Comparison of ENCODE assay signal across 8 mouse cellular contexts in the genomic region with DNA sequence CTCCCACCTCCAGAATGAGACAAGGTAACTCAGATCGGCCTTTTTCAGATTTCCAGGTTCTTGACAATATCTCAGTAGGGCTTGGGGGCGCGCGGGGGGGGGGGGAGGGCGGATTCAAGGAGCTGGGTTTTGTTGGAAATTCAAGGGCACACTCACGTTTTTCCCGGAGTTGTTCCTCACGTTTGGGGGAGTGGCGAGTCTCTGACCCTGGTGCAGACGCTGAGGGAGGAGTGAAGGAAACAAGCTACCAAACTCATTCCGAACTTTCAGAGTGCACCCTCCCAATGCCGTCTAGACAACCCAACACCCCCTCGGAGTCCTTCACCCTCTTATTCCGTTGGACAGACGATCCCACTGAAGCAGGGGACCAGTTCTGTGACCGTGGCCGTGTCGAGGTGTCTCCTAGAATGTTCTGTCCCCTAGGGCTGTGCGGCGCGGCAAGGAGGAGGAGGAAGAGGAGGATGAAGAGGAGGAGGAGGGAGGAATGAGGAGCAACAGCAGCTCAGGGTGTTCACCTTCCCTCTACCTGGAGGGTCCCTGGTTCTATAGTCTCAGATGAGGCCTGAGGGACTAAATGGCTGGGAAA. TPM values are rescaled to one million over a fixed set of nuclear protein-coding genes. Genes with fewer than 3 reads are reported as not detected.
DNase-seq lines count a peak whose midpoint lies in the region; ATAC-seq and TF ChIP-seq lines count a peak whose summit lies in the region.

No protein-coding gene starts in this region.

- no peak for ATAC-seq in heart, embryonic 13.5 days (ENCODE audit: extremely low read depth, insufficient number of reproducible peaks, low FRiP score, low TSS enrichment)
- ATAC-seq in embryonic facial prominence, embryonic 11.5 days (replicated peaks; ENCODE audit: insufficient number of reproducible peaks, low FRiP score, low TSS enrichment, low read depth): no peak
- ATAC-seq in hindbrain, postnatal 0 days: no peak
- ATAC-seq in midbrain, embryonic 15.5 days (replicated peaks): no peak
- no peak for ATAC-seq in megakaryocyte-erythroid progenitor cell, adult 5-6 weeks (replicated peaks; ENCODE audit: low FRiP score, low TSS enrichment, poor library complexity, severe bottlenecking)

- H3K36me3 ChIP-seq in heart, embryonic 13.5 days: no peaks in the 10 kb centered on the region
- H3K36me3 ChIP-seq in embryonic facial prominence, embryonic 11.5 days (replicated peaks; ENCODE audit: control insufficient read depth, insufficient read depth, low read depth, low read length): no peaks in the 10 kb centered on the region
- H3K36me3 ChIP-seq in hindbrain, postnatal 0 days (ENCODE audit: insufficient read depth, low read length): no peaks in the 10 kb centered on the region
- no peaks in the 10 kb centered on the region for H3K36me3 ChIP-seq in midbrain, embryonic 15.5 days (replicated peaks)

- peak overlapping the region; percentile 86 for H3K4me2 ChIP-seq in heart, embryonic 13.5 days
- peak overlapping the region; percentile 50; the same call in 1 of the 2 replicates for H3K4me2 ChIP-seq in embryonic facial prominence, embryonic 11.5 days (ENCODE audit: low read depth, low read length)
- H3K4me2 ChIP-seq in hindbrain, postnatal 0 days (ENCODE audit: low read depth, low read length): peak overlapping the region; percentile 50
- peak overlapping the region; percentile 56; the same call in 1 of the 2 replicates for H3K4me2 ChIP-seq in midbrain, embryonic 15.5 days

- H3K4me3 ChIP-seq in heart, embryonic 13.5 days: peak overlapping the region; percentile 55
- peak overlapping the region; percentile 14; the same call in 1 of the 2 replicates for H3K4me3 ChIP-seq in embryonic facial prominence, embryonic 11.5 days (ENCODE audit: low read depth, low read length)
- H3K4me3 ChIP-seq in hindbrain, postnatal 0 days (ENCODE audit: low read length): no peak overlapping the region
- H3K4me3 ChIP-seq in midbrain, embryonic 15.5 days: no peak overlapping the region

- peaks cover 98% of the 10 kb centered on the region for H3K27me3 ChIP-seq in heart, embryonic 13.5 days (replicated peaks)
- peaks cover 59% of the 10 kb centered on the region for H3K27me3 ChIP-seq in embryonic facial prominence, embryonic 11.5 days (ENCODE audit: control insufficient read depth, insufficient read depth, low read length)
- H3K27me3 ChIP-seq in hindbrain, postnatal 0 days (ENCODE audit: insufficient read depth, low read length): peaks cover 84% of the 10 kb centered on the region
- peaks cover 87% of the 10 kb centered on the region for H3K27me3 ChIP-seq in midbrain, embryonic 15.5 days (replicated peaks)

- H3K27ac ChIP-seq in heart, embryonic 13.5 days (replicated peaks): no peak overlapping the region
- H3K27ac ChIP-seq in embryonic facial prominence, embryonic 11.5 days (replicated peaks; ENCODE audit: low read depth, low read length): no peak overlapping the region
- no peak overlapping the region for H3K27ac ChIP-seq in hindbrain, postnatal 0 days
- no peak overlapping the region for H3K27ac ChIP-seq in midbrain, embryonic 15.5 days

- no peak for TF ChIP-seq CTCF in hindbrain, postnatal 0 days (IDR thresholded peaks at IDR 0.05; ENCODE audit: low read depth)

- no peak for DNase-seq in heart, postnatal 14 days
- no peak for DNase-seq in embryonic facial prominence, embryonic 11.5 days (ENCODE audit: low spot score)
- no peak for DNase-seq in hindbrain, postnatal 0 days (ENCODE audit: low spot score)
- no peak for DNase-seq in urinary bladder, adult 18-20 months (ENCODE audit: low spot score in 2 of 2)
- DNase-seq in Muller cell, postnatal 12 days (ENCODE audit: inconsistent ontology term): no peak

- WGBS in heart, embryonic 13.5 days: 4% methylated on average over 21 of the region's 21 CpGs
- 1% methylated on average over 18 of the region's 21 CpGs for WGBS in embryonic facial prominence, embryonic 11.5 days
- WGBS in hindbrain, postnatal 0 days: 1% methylated on average over 17 of the region's 21 CpGs
- WGBS in midbrain, embryonic 15.5 days: 2% methylated on average over 19 of the region's 21 CpGs

- H3K9ac ChIP-seq in heart, embryonic 13.5 days: no peak overlapping the region
- no peak overlapping the region for H3K9ac ChIP-seq in embryonic facial prominence, embryonic 11.5 days (replicated peaks; ENCODE audit: low read length)
- H3K9ac ChIP-seq in hindbrain, postnatal 0 days (replicated peaks; ENCODE audit: low read length): no peak overlapping the region
- no peak overlapping the region for H3K9ac ChIP-seq in midbrain, embryonic 15.5 days

- peaks cover 41% of the 10 kb centered on the region for H3K4me1 ChIP-seq in heart, embryonic 13.5 days
- no peaks in the 10 kb centered on the region; the same call in none of the 2 replicates for H3K4me1 ChIP-seq in embryonic facial prominence, embryonic 11.5 days (ENCODE audit: control insufficient read depth, insufficient read depth, low read length)
- H3K4me1 ChIP-seq in hindbrain, postnatal 0 days (ENCODE audit: insufficient read depth, low read length): peaks cover 7% of the 10 kb centered on the region; the same call in 1 of the 2 replicates
- H3K4me1 ChIP-seq in midbrain, embryonic 15.5 days: peaks cover 38% of the 10 kb centered on the region

- intact Hi-C loops in heart, postnatal 14 days (cut with DNase I): loop anchor here (10.0 kb wide), 1 partner anchor 397 kb away; no protein-coding TSS in a partner anchor

- H3K9me3 ChIP-seq in heart, embryonic 13.5 days: no peaks in the 10 kb centered on the region
- no peaks in the 10 kb centered on the region for H3K9me3 ChIP-seq in embryonic facial prominence, embryonic 11.5 days (replicated peaks; ENCODE audit: control insufficient read depth, low read length)
- no peaks in the 10 kb centered on the region for H3K9me3 ChIP-seq in hindbrain, postnatal 0 days (ENCODE audit: low read length)
- H3K9me3 ChIP-seq in midbrain, embryonic 15.5 days: no peaks in the 10 kb centered on the region

RNA-seq across cellular contexts. Expression of a gene that starts 8.2 kb away (rescaled TPM):
- 0.39 and 0.40 TPM in 2 replicates for polyA plus RNA-seq in heart, embryonic 13.5 days (2015; fragmentation: Nextera tagmentation; extraction: Ambion mirVana)
- total RNA-seq in heart, postnatal 14 days (2021): 1 to 10 TPM; 1.6 to 2.2 TPM
- polyA plus RNA-seq in embryonic facial prominence, embryonic 11.5 days (2014; fragmentation: Nextera tagmentation; extraction: Ambion mirVana): 1.7 and 2.0 TPM in 2 replicates
- 0.68 and 0.84 TPM in 2 replicates for total RNA-seq in hindbrain, postnatal 0 days (2014; rRNA removed)
- 0.31 and 0.32 TPM in 2 replicates for polyA plus RNA-seq in hindbrain, postnatal 0 days (2015; fragmentation: Nextera tagmentation; extraction: Ambion mirVana)
- 1.1 and 1.5 TPM in 2 replicates for polyA plus RNA-seq in midbrain, embryonic 15.5 days (2015; fragmentation: Nextera tagmentation; extraction: Ambion mirVana)
- not detected in 2 replicates for total RNA-seq in megakaryocyte-erythroid progenitor cell, adult 5-6 weeks (2014; fragmentation: Nextera tagmentation)
- total RNA-seq in megakaryocyte-erythroid progenitor cell, adult 5-6 weeks (2017): not detected in 2 replicates

Comparison
In these comparisons a context has a peak if more than half of its experiments do, and no peak if none do; other contexts are left out.
1. H3K4me3 ChIP-seq: peak in heart, embryonic 13.5 days (single experiment) and embryonic facial prominence, embryonic 11.5 days (single experiment); none in hindbrain, postnatal 0 days (single experiment) and midbrain, embryonic 15.5 days (single experiment).
2. Peak in every context shown above with its lines, with median percentiles within 50 percentile points of each other: H3K4me2 ChIP-seq.